Mouse (Mus musculus) hindbrain, postnatal 0 days (tissue): ENCODE results near the gene Pard3b. TPM values are rescaled to one million over a fixed set of nuclear protein-coding genes. Genes with fewer than 3 reads are reported as not detected.

Experiments
- ATAC-seq: fragments of 200-750 bp; cut with Nextera tagmentation; 2 replicates; pipeline ENCODE4 v1.8.0; 2017; ENCODE audit warnings: mild to moderate bottlenecking, moderate TSS enrichment, moderate library complexity
- DNase-seq: peaks from one replicate; pipeline ENCODE4 v3.0.0-alpha.2; 2015; ENCODE audit warnings: low spot score
- H3K27ac ChIP-seq: fragments of 300-500 bp; sonication (generic); 2 replicates; pipeline ENCODE4 v1.5.1; 2014; ENCODE audit warnings: mild to moderate bottlenecking
- H3K27me3 ChIP-seq: fragments of 300-500 bp; sonication (generic); 2 replicates; pipeline ENCODE4 v1.6.1; 2014; ENCODE audit warnings: low read length, mixed read lengths; ENCODE audit not compliant: insufficient read depth
- H3K36me3 ChIP-seq: fragments of 300-500 bp; sonication (generic); 2 replicates; pipeline ENCODE4 v1.6.1; 2014; ENCODE audit warnings: low read length, mixed read lengths; ENCODE audit not compliant: insufficient read depth
- H3K4me1 ChIP-seq: fragments of 300-500 bp; sonication (generic); 2 replicates; pipeline ENCODE4 v1.6.1; 2014; ENCODE audit warnings: antibody characterized with exemption, low read length, mixed read lengths; ENCODE audit not compliant: insufficient read depth
- H3K4me2 ChIP-seq: fragments of 300-500 bp; sonication (generic); 2 replicates; pipeline ENCODE4 v1.6.1; 2014; ENCODE audit warnings: low read depth, mild to moderate bottlenecking, low read length, moderate library complexity, mixed read lengths
- H3K4me3 ChIP-seq: fragments of 300-500 bp; sonication (generic); 2 replicates; pipeline ENCODE4 v1.5.1; 2014; ENCODE audit warnings: low read length
- H3K9ac ChIP-seq: fragments of 300-500 bp; sonication (generic); replicated peaks from 2 replicates; pipeline ENCODE4 v1.6.1; 2014; ENCODE audit warnings: mild to moderate bottlenecking, low read length, moderate library complexity, mixed read lengths
- H3K9me3 ChIP-seq: fragments of 300-500 bp; sonication (generic); 2 replicates; pipeline ENCODE4 v1.6.1; 2016; ENCODE audit warnings: low read length, mixed read lengths
- CTCF ChIP-seq: IDR thresholded peaks from 2 replicates; pipeline ENCODE4 v1.5.1; 2016; ENCODE audit warnings: antibody characterized with exemption, control low read depth, low read depth
- WGBS: fragments of 180-500 bp; shearing (Covaris S2); extraction: QIAGEN DNeasy Blood & Tissue Kit; methylation state at CpG from one replicate; pipeline ENCODE4 v1.1.7; 2014; 5-methylcytosine and 5-hydroxymethylcytosine counted together
- polyA plus RNA-seq: library from polyadenylated mRNA; unstranded; fragments of >200 nt; fragmentation: Nextera tagmentation; extraction: Ambion mirVana; gene quantifications from 2 replicates; pipeline ENCODE4 v1.2.1, GENCODE M21; 2015
- total RNA-seq: library from RNA; depleted of rRNA; stranded (reverse); fragments of >200 nt; gene quantifications from 2 replicates; pipeline ENCODE4 v1.2.3, GENCODE M21; 2014

The Pard3b gene
- total and polyA plus RNA-seq, 2 experiments from 2014 or later, result 5.6 to 9.6 TPM

DNA sequence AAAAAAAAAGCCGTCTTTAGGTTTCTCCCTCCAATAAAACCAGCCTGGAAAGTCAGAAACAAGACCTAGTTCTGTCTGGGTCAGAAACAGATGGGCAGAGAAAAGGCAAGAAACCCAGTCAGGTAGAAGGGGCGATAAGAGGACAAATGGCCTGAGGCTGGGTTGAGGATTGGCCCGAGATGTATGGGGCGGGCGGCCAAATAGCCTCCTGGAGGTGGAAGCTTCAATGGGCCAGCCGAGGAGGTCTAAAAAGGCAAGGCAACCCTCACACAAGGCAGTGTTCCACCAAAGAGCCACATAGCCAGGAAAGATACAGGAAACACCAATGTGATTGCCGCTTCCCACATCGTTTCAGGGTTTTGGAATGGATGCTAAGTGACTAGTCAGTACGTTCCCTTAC is 322.9 kb downstream of the Pard3b start:
- no peak overlapping the region for H3K4me2 ChIP-seq
- ATAC-seq (no peak), DNase-seq (no peak)
- H3K4me1 ChIP-seq, result no peaks in the 10 kb centered on the region
- no peak overlapping the region for H3K9ac ChIP-seq
- H3K27ac ChIP-seq, result no peak overlapping the region
- TF ChIP-seq CTCF, result no peak
- H3K4me3 ChIP-seq, result no peak overlapping the region
- 88% methylated on average over 9 of the region's 9 CpGs for WGBS
- no peaks in the 10 kb centered on the region for H3K27me3 ChIP-seq
- H3K9me3 ChIP-seq, result no peaks in the 10 kb centered on the region
- H3K36me3 ChIP-seq, result no peaks in the 10 kb centered on the region

DNA sequence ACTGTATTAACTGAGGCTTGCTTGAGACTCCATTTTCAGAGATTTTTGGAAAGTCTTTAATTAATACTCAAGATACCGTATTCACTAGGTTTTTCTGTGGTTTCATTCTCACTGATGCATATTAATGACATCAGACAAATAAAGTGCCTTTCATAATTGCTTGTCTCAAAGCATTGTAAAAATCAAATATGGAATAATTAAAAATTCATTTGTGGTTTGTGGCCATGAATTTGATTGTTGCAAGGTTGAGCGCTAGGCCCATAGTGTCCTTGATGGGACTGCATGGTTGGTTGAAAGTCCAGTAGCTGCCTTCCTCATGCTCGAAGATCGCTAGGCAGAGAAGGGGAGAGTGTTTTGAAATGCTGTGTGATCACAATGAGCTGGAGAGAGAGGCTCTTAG is 323.9 kb downstream of the Pard3b start:
- Histone ChIP-seq H3K9me3 (no peaks in the 10 kb centered on the region), H3K4me3 (no peak overlapping the region), H3K4me2 (no peak overlapping the region), H3K27me3 (no peaks in the 10 kb centered on the region), H3K9ac (no peak overlapping the region), H3K4me1 (no peaks in the 10 kb centered on the region), H3K36me3 (no peaks in the 10 kb centered on the region), H3K27ac (no peak overlapping the region)
- DNase-seq (no peak), ATAC-seq (no peak)
- 72% methylated on average over 4 of the region's 4 CpGs for WGBS
- no peak for TF ChIP-seq CTCF

DNA sequence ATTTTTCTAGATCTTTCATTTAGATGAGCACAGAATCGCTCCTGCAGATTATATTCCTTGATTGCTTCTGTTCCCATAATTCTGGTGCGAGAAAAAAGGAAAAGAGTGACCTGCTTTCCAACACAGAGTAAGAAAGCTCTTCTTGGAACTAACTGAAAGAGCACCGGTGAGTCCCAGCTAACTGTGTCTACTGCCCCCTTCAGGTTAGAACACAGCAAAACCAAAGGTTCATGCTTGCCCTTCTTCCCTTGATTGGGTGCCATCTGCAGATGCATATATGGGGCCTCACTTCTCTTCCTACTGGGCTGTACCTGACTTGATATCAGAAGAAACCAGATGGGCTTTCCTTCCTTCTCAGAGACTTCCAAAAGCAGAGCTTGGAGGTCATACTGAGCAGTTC is 328.5 kb downstream of the Pard3b start:
- no peaks in the 10 kb centered on the region for H3K36me3 ChIP-seq
- H3K4me3 ChIP-seq, result no peak overlapping the region
- peak; percentile 30; the same call in 1 of the 2 replicates for TF ChIP-seq CTCF
- ATAC-seq (no peak), DNase-seq (peak; percentile 9)
- H3K27ac ChIP-seq, result no peak overlapping the region
- no peaks in the 10 kb centered on the region for H3K9me3 ChIP-seq
- no peak overlapping the region for H3K4me2 ChIP-seq
- no peaks in the 10 kb centered on the region for H3K4me1 ChIP-seq
- H3K9ac ChIP-seq, result no peak overlapping the region
- no peaks in the 10 kb centered on the region for H3K27me3 ChIP-seq
- WGBS, result 79% methylated on average over 3 of the region's 3 CpGs

DNA sequence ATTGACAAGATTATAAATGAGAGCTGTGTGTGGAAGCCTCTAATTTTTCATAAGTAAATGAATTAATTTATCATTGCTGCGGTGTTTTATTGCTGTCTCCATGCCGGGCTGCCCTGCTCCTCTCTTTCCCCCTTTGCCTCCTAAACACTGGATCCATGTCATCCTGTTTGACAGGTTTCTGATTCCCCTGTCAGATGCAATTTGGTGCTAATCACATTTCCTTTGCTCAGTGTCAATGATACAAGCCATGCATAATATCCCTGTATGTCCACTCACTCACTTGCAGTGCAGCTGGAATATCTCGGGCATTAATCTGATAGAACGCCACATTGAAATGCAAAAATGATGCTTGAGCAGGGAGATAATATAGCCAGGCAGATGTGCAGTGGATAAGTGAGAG is 329.2 kb downstream of the Pard3b start:
- no peaks in the 10 kb centered on the region for H3K9me3 ChIP-seq
- H3K4me2 ChIP-seq, result no peak overlapping the region
- H3K4me1 ChIP-seq, result no peaks in the 10 kb centered on the region
- 57% methylated on average over 4 of the region's 4 CpGs for WGBS
- no peak overlapping the region for H3K9ac ChIP-seq
- ATAC-seq (no peak), DNase-seq (peak; percentile 3)
- no peak overlapping the region for H3K4me3 ChIP-seq
- H3K27me3 ChIP-seq, result no peaks in the 10 kb centered on the region
- TF ChIP-seq CTCF, result no peak
- H3K36me3 ChIP-seq, result no peaks in the 10 kb centered on the region
- no peak overlapping the region for H3K27ac ChIP-seq

DNA sequence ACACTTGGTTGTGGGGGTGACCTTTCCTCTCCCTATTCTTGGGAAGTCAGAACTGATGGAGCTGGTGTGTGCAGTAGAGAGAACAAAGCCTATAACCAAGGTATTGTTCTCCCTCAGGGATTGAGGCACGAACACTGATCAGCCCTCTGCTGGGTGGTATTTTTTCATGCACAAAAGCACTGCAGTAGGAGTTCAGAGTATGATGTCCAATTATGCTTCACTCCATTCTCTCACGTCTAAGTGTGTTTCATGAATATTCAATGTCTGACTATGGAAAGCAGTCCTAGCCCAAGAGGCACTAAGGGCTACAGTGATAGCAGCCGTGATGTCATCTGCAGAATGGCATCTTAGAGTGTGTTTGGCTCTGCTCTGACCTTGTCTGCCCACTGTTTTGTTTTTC is 359.1 kb downstream of the Pard3b start:
- Histone ChIP-seq H3K4me1 (no peaks in the 10 kb centered on the region), H3K9me3 (no peaks in the 10 kb centered on the region), H3K9ac (no peak overlapping the region), H3K36me3 (no peaks in the 10 kb centered on the region), H3K4me2 (no peak overlapping the region), H3K27me3 (no peaks in the 10 kb centered on the region), H3K4me3 (no peak overlapping the region), H3K27ac (no peak overlapping the region)
- no peak for DNase-seq
- no peak for ATAC-seq
- TF ChIP-seq CTCF, result 0 out of 2 replicates have a peak, but pooled peaks have one; percentile 9
- WGBS, result 20% methylated on average over 3 of the region's 3 CpGs

DNA sequence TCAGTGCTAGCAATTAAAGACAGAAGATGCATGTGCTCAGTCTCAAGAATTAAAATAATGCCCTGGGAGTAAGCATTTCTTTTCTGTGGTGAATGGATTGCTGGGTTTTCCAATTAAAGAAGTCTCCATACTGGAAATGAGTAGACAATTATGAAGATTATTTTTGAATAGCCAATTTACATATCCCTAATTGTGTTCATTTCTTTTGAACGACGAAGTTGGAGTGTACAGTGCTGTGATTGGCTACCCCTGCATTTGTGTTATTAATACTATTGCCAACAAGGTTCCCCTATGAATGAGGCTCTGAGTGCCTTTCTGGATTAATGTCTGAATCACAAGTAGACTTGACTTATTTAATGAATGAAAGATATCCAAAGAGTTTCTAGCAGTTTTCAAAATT is 370.2 kb downstream of the Pard3b start:
- no peak for TF ChIP-seq CTCF
- no peak for DNase-seq
- H3K4me3 ChIP-seq, result no peak overlapping the region
- H3K36me3 ChIP-seq, result no peaks in the 10 kb centered on the region
- no peak overlapping the region for H3K9ac ChIP-seq
- WGBS, result 76% methylated on average over 2 of the region's 2 CpGs
- no peak overlapping the region for H3K4me2 ChIP-seq
- no peaks in the 10 kb centered on the region for H3K9me3 ChIP-seq
- no peak overlapping the region for H3K27ac ChIP-seq
- H3K27me3 ChIP-seq, result no peaks in the 10 kb centered on the region
- no peak for ATAC-seq
- no peaks in the 10 kb centered on the region for H3K4me1 ChIP-seq

DNA sequence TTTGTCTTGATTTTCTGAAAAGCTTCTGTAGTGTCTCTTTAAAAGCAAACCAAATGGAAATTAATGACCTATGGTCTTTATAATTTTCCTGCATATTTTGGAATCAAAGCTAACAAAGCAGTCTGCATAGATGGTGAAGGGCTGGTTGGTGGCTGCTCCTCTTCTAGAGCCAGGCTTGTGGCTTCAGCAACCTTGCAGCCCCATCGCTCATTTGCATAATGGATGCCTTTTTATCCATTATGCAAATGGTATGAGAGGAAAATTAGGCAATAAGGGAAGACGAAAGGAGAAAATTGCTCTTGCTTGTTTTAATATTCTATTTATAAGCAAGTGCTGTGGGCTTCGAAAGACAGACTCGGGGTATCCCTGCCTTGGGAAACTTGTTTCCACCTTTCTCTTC is 373.1 kb downstream of the Pard3b start:
- TF ChIP-seq CTCF, result no peak
- no peak overlapping the region for H3K9ac ChIP-seq
- DNase-seq (no peak), ATAC-seq (no peak)
- H3K4me1 ChIP-seq, result 0 out of 2 replicates have a peak, but pooled peaks cover 3% of the 10 kb centered on the region
- H3K4me2 ChIP-seq, result no peak overlapping the region
- no peaks in the 10 kb centered on the region for H3K27me3 ChIP-seq
- no peaks in the 10 kb centered on the region for H3K36me3 ChIP-seq
- no peak overlapping the region for H3K27ac ChIP-seq
- H3K9me3 ChIP-seq, result no peaks in the 10 kb centered on the region
- WGBS, result 69% methylated on average over 4 of the region's 4 CpGs
- H3K4me3 ChIP-seq, result no peak overlapping the region
